ENCODE assay signal across 17 mouse cellular contexts in the genomic region with DNA sequence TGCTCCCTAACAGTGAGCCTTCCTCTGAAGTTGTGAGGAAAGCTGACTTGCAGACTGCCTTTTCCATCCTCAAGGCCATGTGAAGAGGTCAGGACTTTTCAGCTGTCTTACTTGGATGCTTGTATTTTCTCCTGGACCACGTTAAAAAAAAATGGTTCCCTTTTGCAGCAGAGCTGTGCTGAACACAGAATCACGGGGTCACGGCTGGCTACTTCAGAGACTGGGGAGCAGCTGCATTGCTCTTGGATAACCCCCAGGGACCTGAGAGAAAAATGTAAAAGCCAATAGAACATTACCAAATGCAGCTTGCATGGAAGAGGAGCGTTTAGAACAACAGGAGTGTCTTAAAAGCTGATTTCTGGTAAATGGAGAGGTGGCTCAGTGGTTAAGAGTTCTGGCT.
DNase-seq lines count a peak whose midpoint lies in the region; ATAC-seq and TF ChIP-seq lines count a peak whose summit lies in the region.
"Had no signal": no experiment of that assay in that cellular context is flagged by ENCODE, and none has a peak within 500 bp of the region (broad histone marks: within the 10 kb centered on the region; RNA-seq: fewer than 3 reads in every experiment).

No protein-coding gene starts in this region.

- H3K9ac ChIP-seq in midbrain, embryonic 15.5 days = no peak overlapping the region
- H3K9ac ChIP-seq: limb, embryonic 15.5 days had no signal

- H3K9me3 ChIP-seq in hindbrain, embryonic 10.5 days = no peaks in the 10 kb centered on the region
- H3K9me3 ChIP-seq in midbrain, embryonic 15.5 days = no peaks in the 10 kb centered on the region
- H3K9me3 ChIP-seq: heart, embryonic 10.5 days; limb, embryonic 15.5 days had no signal

- peaks cover 45% of the 10 kb centered on the region for H3K4me1 ChIP-seq in hindbrain, embryonic 10.5 days (replicated peaks)
- peaks cover 39% of the 10 kb centered on the region for H3K4me1 ChIP-seq in midbrain, embryonic 15.5 days
- H3K4me1 ChIP-seq: limb, embryonic 15.5 days had no signal

- WGBS in hindbrain, embryonic 10.5 days = 41% methylated on average over 4 of the region's 4 CpGs
- 11% methylated on average over 4 of the region's 4 CpGs for WGBS in midbrain, embryonic 15.5 days

- TF ChIP-seq POLR2A in brain, embryonic 14.5 days (IDR thresholded peaks at IDR 0.05; ENCODE audit: borderline replicate concordance, extremely low read depth, insufficient read depth, insufficient read length, poor library complexity, severe bottlenecking) = no peak

- no peak overlapping the region for H3K4me3 ChIP-seq in hindbrain, embryonic 10.5 days
- no peak overlapping the region for H3K4me3 ChIP-seq in midbrain, embryonic 15.5 days
- H3K4me3 ChIP-seq: erythroblast, embryonic 14.5 days; heart, embryonic 10.5 days; limb, embryonic 15.5 days had no signal

- peak; percentile 17 for DNase-seq in gastrocnemius, adult 18-20 months (ENCODE audit: low spot score)
- DNase-seq in gastrocnemius, postnatal 36 days = no peak
- DNase-seq in brain, embryonic 14.5 days (ENCODE audit: low read depth) = peak; percentile 71
- no peak for DNase-seq in hindbrain, embryonic 10.5 days (ENCODE audit: low spot score)
- DNase-seq in lung, postnatal 14 days = no peak
- no peak for DNase-seq in frontal cortex, adult 2 months (ENCODE audit: extremely low spot score in 1 of 2, low spot score in 1 of 2)
- no peak for DNase-seq in adrenal gland, adult (ENCODE audit: inconsistent age in 2 of 2, low spot score in 1 of 2)
- DNase-seq: adrenal gland, adult 8-10 months; cerebellum, adult 9-10 months; layer of hippocampus, adult 9-11 months; thymus, postnatal 25 days had no signal

- intact Hi-C loops in gastrocnemius, postnatal 36 days (cut with DNase I) = no loop called here

- H3K4me2 ChIP-seq in midbrain, embryonic 15.5 days = peak overlapping the region; percentile 44; the same call in 1 of the 2 replicates
- H3K4me2 ChIP-seq: limb, embryonic 15.5 days had no signal

- ATAC-seq in midbrain, embryonic 15.5 days (replicated peaks) = peak; percentile 14; the same call in 1 of the 2 replicates
- ATAC-seq: intestine, embryonic 16.5 days; lung, postnatal 0 days had no signal

- no peaks in the 10 kb centered on the region for H3K36me3 ChIP-seq in hindbrain, embryonic 10.5 days
- no peaks in the 10 kb centered on the region for H3K36me3 ChIP-seq in midbrain, embryonic 15.5 days (replicated peaks)
- H3K36me3 ChIP-seq: heart, embryonic 10.5 days; limb, embryonic 15.5 days had no signal

- no peaks in the 10 kb centered on the region for H3K27me3 ChIP-seq in hindbrain, embryonic 10.5 days (ENCODE audit: insufficient read depth, poor library complexity, severe bottlenecking)
- H3K27me3 ChIP-seq in midbrain, embryonic 15.5 days (replicated peaks) = no peaks in the 10 kb centered on the region
- H3K27me3 ChIP-seq: limb, embryonic 15.5 days had no signal

- TF ChIP-seq CTCF in brain, embryonic 14.5 days (IDR thresholded peaks at IDR 0.05; ENCODE audit: borderline replicate concordance, extremely low read depth, insufficient read depth, insufficient read length) = no peak

- peak overlapping the region; percentile 74 for H3K27ac ChIP-seq in hindbrain, embryonic 10.5 days
- H3K27ac ChIP-seq in midbrain, embryonic 15.5 days = peak overlapping the region; percentile 95
- H3K27ac ChIP-seq: heart, embryonic 10.5 days; limb, embryonic 15.5 days had no signal

Comparison
In these comparisons a context has a peak if more than half of its experiments do, and no peak if none do; other contexts are left out.
1. DNase-seq: peak in gastrocnemius, adult 18-20 months (single experiment) and brain, embryonic 14.5 days (single experiment); none in gastrocnemius, postnatal 36 days (0 of 2), hindbrain, embryonic 10.5 days (single experiment), lung, postnatal 14 days (single experiment), frontal cortex, adult 2 months (0 of 2) and adrenal gland, adult (0 of 2).